Mouse (Mus musculus): ENCODE measurements around the gene Prkab1.
A peak's percentile ranks its signal among the peaks of the same experiment; 100 is the strongest.

DNA sequence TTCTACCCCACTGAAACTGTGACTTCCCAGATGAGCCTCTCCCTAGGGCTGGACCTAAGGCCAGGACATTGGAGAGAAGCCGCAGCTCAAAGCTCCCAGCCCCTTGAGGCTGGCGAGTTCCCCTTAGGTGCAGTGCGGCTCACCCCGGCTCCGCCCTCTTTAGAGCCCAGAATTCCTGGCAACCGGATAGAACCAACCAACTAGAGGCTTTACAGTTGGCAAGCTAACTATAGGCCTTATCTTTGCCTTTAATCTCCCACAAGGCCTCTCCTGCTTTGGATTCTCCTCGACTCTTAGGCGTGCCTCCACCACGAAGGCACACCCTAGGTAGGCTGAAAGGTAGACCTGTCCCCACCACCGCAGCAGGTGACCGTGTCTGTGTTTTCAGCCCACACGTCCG, 16.6 kb downstream of the Prkab1 start:
- TF ChIP-seq GATA1 (IDR thresholded peaks at IDR 0.05; ENCODE audit: low read length), result peak; percentile 75
- TF ChIP-seq TAL1 (IDR thresholded peaks at IDR 0.05; ENCODE audit: low read length), result no peak
